Mouse (Mus musculus) hindbrain, embryonic 14.5 days (tissue): ENCODE data around the gene Gimap8. TPM values are rescaled to one million over a fixed set of nuclear protein-coding genes. Genes with fewer than 3 reads are reported as not detected.
A peak's percentile ranks its signal among the peaks of the same experiment; 100 is the strongest.

Experiments
- ATAC-seq: fragments of 200-750 bp; cut with Nextera tagmentation; 2 replicates; pipeline ENCODE4 v1.8.0; 2017; ENCODE audit warnings: moderate number of reproducible peaks, mild to moderate bottlenecking, moderate TSS enrichment, moderate library complexity; ENCODE audit not compliant: low FRiP score
- DNase-seq: peaks from one replicate; pipeline ENCODE4 v3.0.0-alpha.2; 2015; ENCODE audit warnings: low spot score
- H3K27ac ChIP-seq: fragments of 300-500 bp; sonication (generic); 2 replicates; pipeline ENCODE4 v1.5.1; 2014; ENCODE audit warnings: mild to moderate bottlenecking, moderate library complexity
- H3K27me3 ChIP-seq: fragments of 300-500 bp; sonication (generic); 2 replicates; pipeline ENCODE4 v1.6.1; 2014; ENCODE audit warnings: mild to moderate bottlenecking, low read length, mixed read lengths; ENCODE audit not compliant: control insufficient read depth, insufficient read depth
- H3K36me3 ChIP-seq: fragments of 300-500 bp; sonication (generic); replicated peaks from 2 replicates; pipeline ENCODE4 v1.6.1; 2014; ENCODE audit not compliant: control insufficient read depth, insufficient read depth
- H3K4me1 ChIP-seq: fragments of 300-500 bp; sonication (generic); replicated peaks from 2 replicates; pipeline ENCODE4 v1.6.1; 2014; ENCODE audit warnings: antibody characterized with exemption, low read length, mixed read lengths; ENCODE audit not compliant: control insufficient read depth, insufficient read depth
- H3K4me2 ChIP-seq: fragments of 300-500 bp; sonication (generic); replicated peaks from 2 replicates; pipeline ENCODE4 v1.6.1; 2014; ENCODE audit warnings: mild to moderate bottlenecking, moderate library complexity
- H3K4me3 ChIP-seq: fragments of 300-500 bp; sonication (generic); replicated peaks from 2 replicates; pipeline ENCODE4 v1.5.1; 2014; ENCODE audit warnings: mild to moderate bottlenecking, low read length
- H3K9ac ChIP-seq: fragments of 300-500 bp; sonication (generic); 2 replicates; pipeline ENCODE4 v1.6.1; 2014
- H3K9me3 ChIP-seq: fragments of 300-500 bp; sonication (generic); 2 replicates; pipeline ENCODE4 v1.6.1; 2016; ENCODE audit warnings: low read length; ENCODE audit not compliant: control insufficient read depth
- WGBS: fragments of 180-500 bp; shearing (Covaris S2); extraction: QIAGEN DNeasy Blood & Tissue Kit; methylation state at CpG from one replicate; pipeline ENCODE4 v1.1.7; 2014; 5-methylcytosine and 5-hydroxymethylcytosine counted together
- polyA plus RNA-seq: library from polyadenylated mRNA; unstranded; fragments of >200 nt; fragmentation: Nextera tagmentation; extraction: Ambion mirVana; gene quantifications from 2 replicates; pipeline ENCODE4 v1.2.1, GENCODE M21; 2014

Gene Gimap8
- polyA plus RNA-seq, 1 experiment from 2014 or later: 0.16 TPM

GRCm38 (mm10) chr6:48630831-48631230, 16.2 kb upstream of the Gimap8 start:
- Histone ChIP-seq H3K4me3 (no peak overlapping the region), H3K9ac (no peak overlapping the region), H3K9me3 (no peaks in the 10 kb centered on the region), H3K4me1 (peaks cover 12% of the 10 kb centered on the region), H3K4me2 (no peak overlapping the region), H3K36me3 (no peaks in the 10 kb centered on the region), H3K27me3 (peaks cover 15% of the 10 kb centered on the region), H3K27ac (no peak overlapping the region)
- no peak for ATAC-seq
- WGBS: 94% methylated on average over 8 of the region's 8 CpGs
- DNase-seq: no peak

- DNase-seq (no peak), ATAC-seq (no peak)
- Histone ChIP-seq H3K4me3 (no peak overlapping the region), H3K4me2 (no peak overlapping the region), H3K9ac (no peak overlapping the region), H3K27me3 (no peaks in the 10 kb centered on the region), H3K9me3 (no peaks in the 10 kb centered on the region), H3K27ac (no peak overlapping the region), H3K36me3 (no peaks in the 10 kb centered on the region), H3K4me1 (0 out of 2 replicates have a peak, but pooled peaks cover under 1% of the 10 kb centered on the region)
- WGBS: 85% methylated on average over 2 of the region's 2 CpGs
Measured at GRCm38 (mm10) chr6:48635105-48635504, 11.9 kb upstream of the Gimap8 start.

GRCm38 (mm10) chr6:48636515-48636914, 10.5 kb upstream of the Gimap8 start:
- H3K4me1 ChIP-seq: no peaks in the 10 kb centered on the region
- 33% methylated on average over 6 of the region's 6 CpGs for WGBS
- H3K4me3 ChIP-seq: no peak overlapping the region

GRCm38 (mm10) chr6:48637811-48638500, 9.1 kb upstream of the Gimap8 start:
- no peaks in the 10 kb centered on the region for H3K27me3 ChIP-seq
- no peak overlapping the region for H3K4me3 ChIP-seq
- no peak overlapping the region for H3K4me2 ChIP-seq
- H3K27ac ChIP-seq: no peak overlapping the region
- no peaks in the 10 kb centered on the region for H3K9me3 ChIP-seq
- ATAC-seq (no peak), DNase-seq (no peak)
- 67% methylated on average over 6 of the region's 6 CpGs for WGBS
- no peak overlapping the region for H3K9ac ChIP-seq
- H3K36me3 ChIP-seq: no peaks in the 10 kb centered on the region
- no peaks in the 10 kb centered on the region for H3K4me1 ChIP-seq

More at GRCm38 (mm10) chr6:48636515-48636914, 10.5 kb upstream of the Gimap8 start:
- Histone ChIP-seq H3K9me3 (no peaks in the 10 kb centered on the region), H3K27ac (no peak overlapping the region), H3K36me3 (no peaks in the 10 kb centered on the region), H3K4me2 (no peak overlapping the region), H3K27me3 (no peaks in the 10 kb centered on the region), H3K9ac (no peak overlapping the region)
- no peak for ATAC-seq
- DNase-seq: no peak

- DNase-seq: no peak
- H3K4me2 ChIP-seq: no peak overlapping the region
- no peak for ATAC-seq
- H3K27ac ChIP-seq: no peak overlapping the region
- no peak overlapping the region for H3K9ac ChIP-seq
- no peak overlapping the region for H3K4me3 ChIP-seq
- no peaks in the 10 kb centered on the region for H3K4me1 ChIP-seq
- 77% methylated on average over 2 of the region's 2 CpGs for WGBS
- H3K9me3 ChIP-seq: no peaks in the 10 kb centered on the region
- no peaks in the 10 kb centered on the region for H3K27me3 ChIP-seq
- H3K36me3 ChIP-seq: no peaks in the 10 kb centered on the region
Measured at GRCm38 (mm10) chr6:48638553-48638952, 8.5 kb upstream of the Gimap8 start.

GRCm38 (mm10) chr6:48641391-48641790, 5.6 kb upstream of the Gimap8 start:
- DNase-seq (no peak), ATAC-seq (no peak)
- no peak overlapping the region for H3K27ac ChIP-seq
- no peaks in the 10 kb centered on the region for H3K9me3 ChIP-seq
- no peaks in the 10 kb centered on the region for H3K36me3 ChIP-seq
- H3K4me2 ChIP-seq: no peak overlapping the region
- no peak overlapping the region for H3K4me3 ChIP-seq
- no peak overlapping the region for H3K9ac ChIP-seq
- no peaks in the 10 kb centered on the region for H3K27me3 ChIP-seq
- WGBS: 82% methylated on average over 6 of the region's 6 CpGs
- no peaks in the 10 kb centered on the region for H3K4me1 ChIP-seq

GRCm38 (mm10) chr6:48642764-48643292, 4.2 kb upstream of the Gimap8 start:
- 22% methylated on average over 4 of the region's 4 CpGs for WGBS

GRCm38 (mm10) chr6:48645660-48646308, 1.2 kb upstream of the Gimap8 start:
- peak; percentile 57; the same call in 1 of the 2 replicates for ATAC-seq
- H3K4me3 ChIP-seq: no peak overlapping the region
- 15% methylated on average over 12 of the region's 12 CpGs for WGBS

More at GRCm38 (mm10) chr6:48642764-48643292, 4.2 kb upstream of the Gimap8 start:
- no peak overlapping the region for H3K4me3 ChIP-seq
- ATAC-seq: no peak
- H3K9me3 ChIP-seq: no peaks in the 10 kb centered on the region
- no peaks in the 10 kb centered on the region for H3K4me1 ChIP-seq
- no peak overlapping the region for H3K4me2 ChIP-seq
- H3K9ac ChIP-seq: no peak overlapping the region
- H3K27me3 ChIP-seq: no peaks in the 10 kb centered on the region
- H3K36me3 ChIP-seq: no peaks in the 10 kb centered on the region
- peak; percentile 85 for DNase-seq
- H3K27ac ChIP-seq: no peak overlapping the region

GRCm38 (mm10) chr6:48646309-48646690, 734 bp upstream of the Gimap8 start:
- H3K4me1 ChIP-seq: no peaks in the 10 kb centered on the region
- no peak overlapping the region for H3K4me2 ChIP-seq
- H3K9me3 ChIP-seq: no peaks in the 10 kb centered on the region
- DNase-seq (no peak), ATAC-seq (no peak)
- H3K27me3 ChIP-seq: no peaks in the 10 kb centered on the region
- WGBS: 88% methylated on average over 4 of the region's 4 CpGs
- H3K9ac ChIP-seq: no peak overlapping the region
- H3K36me3 ChIP-seq: no peaks in the 10 kb centered on the region
- H3K27ac ChIP-seq: no peak overlapping the region
- H3K4me3 ChIP-seq: no peak overlapping the region

More at GRCm38 (mm10) chr6:48645660-48646308, 1.2 kb upstream of the Gimap8 start:
- DNase-seq: peak; percentile 79
- Histone ChIP-seq H3K27me3 (no peaks in the 10 kb centered on the region), H3K9me3 (no peaks in the 10 kb centered on the region), H3K36me3 (no peaks in the 10 kb centered on the region), H3K4me1 (no peaks in the 10 kb centered on the region), H3K9ac (no peak overlapping the region), H3K4me2 (no peak overlapping the region), H3K27ac (no peak overlapping the region)
